In the genomic region with DNA sequence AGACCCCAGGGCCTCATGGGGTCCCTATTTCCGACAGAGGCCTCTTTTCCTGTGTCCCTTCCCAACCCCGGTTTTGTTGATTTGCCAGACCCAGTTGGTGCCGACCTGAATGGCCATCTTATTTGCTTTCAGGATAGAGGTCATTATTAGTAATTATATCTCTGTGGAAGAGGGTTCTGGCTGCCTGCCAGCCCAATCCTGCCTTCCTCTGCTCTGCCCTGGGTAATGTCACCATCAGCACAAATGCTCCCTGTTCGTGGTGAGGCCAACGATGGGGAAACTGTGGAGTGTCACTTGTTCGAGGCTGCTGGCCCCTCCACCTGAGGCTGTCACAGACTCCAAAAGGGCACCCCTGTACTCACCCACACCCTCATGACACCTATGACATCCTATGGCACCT, we compare ENCODE assay signal across 12 mouse cellular contexts.
DNase-seq lines count a peak whose midpoint lies in the region; ATAC-seq and TF ChIP-seq lines count a peak whose summit lies in the region.
"Had no signal": no experiment of that assay in that cellular context is flagged by ENCODE, and none has a peak within 500 bp of the region (broad histone marks: within the 10 kb centered on the region; RNA-seq: fewer than 3 reads in every experiment).

No protein-coding gene starts in this region.

- 0 out of 2 replicates have a peak overlapping the region, but pooled peaks have one; percentile 8 for H3K27ac ChIP-seq in forebrain, embryonic 12.5 days
- H3K27ac ChIP-seq in forebrain, embryonic 16.5 days (ENCODE audit: low read length) = no peak overlapping the region
- H3K27ac ChIP-seq in midbrain, embryonic 13.5 days = peak overlapping the region; percentile 54; the same call in 1 of the 2 replicates
- no peak overlapping the region for H3K27ac ChIP-seq in midbrain, embryonic 11.5 days (ENCODE audit: low read depth, low read length)
- no peak overlapping the region for H3K27ac ChIP-seq in liver, postnatal 0 days (ENCODE audit: low read depth)
- H3K27ac ChIP-seq: embryonic facial prominence, embryonic 13.5 days had no signal

- no peak for ATAC-seq in forebrain, embryonic 12.5 days (ENCODE audit: low FRiP score)
- ATAC-seq in forebrain, embryonic 16.5 days = no peak
- ATAC-seq in midbrain, embryonic 13.5 days = no peak
- no peak for ATAC-seq in midbrain, embryonic 11.5 days (ENCODE audit: low FRiP score)
- ATAC-seq in liver, postnatal 0 days = peak; percentile 29; the same call in 1 of the 2 replicates

- no peak overlapping the region for H3K4me3 ChIP-seq in forebrain, embryonic 12.5 days (replicated peaks)
- no peak overlapping the region for H3K4me3 ChIP-seq in forebrain, embryonic 16.5 days (replicated peaks; ENCODE audit: low read length)
- H3K4me3 ChIP-seq in midbrain, embryonic 13.5 days (replicated peaks) = no peak overlapping the region
- no peak overlapping the region for H3K4me3 ChIP-seq in midbrain, embryonic 11.5 days (ENCODE audit: low read depth, low read length)
- H3K4me3 ChIP-seq in liver, postnatal 0 days (ENCODE audit: low read depth, low read length) = no peak overlapping the region
- H3K4me3 ChIP-seq: embryonic facial prominence, embryonic 13.5 days had no signal

- no peak for DNase-seq in midbrain, embryonic 11.5 days (ENCODE audit: low spot score, missing footprints)
- DNase-seq in cerebellum, postnatal 36 days = peak; percentile 57 to 64
- peak; percentile 41 for DNase-seq in liver, postnatal 0 days
- no peak for DNase-seq in thymus, postnatal 0 days (ENCODE audit: low spot score)
- DNase-seq in urinary bladder, postnatal 10 days (ENCODE audit: low spot score) = no peak
- DNase-seq: B cell, adult 2 months; lung, postnatal 14 days; thymus, postnatal 4 days had no signal

- H3K4me1 ChIP-seq in forebrain, embryonic 12.5 days = peaks cover 29% of the 10 kb centered on the region
- H3K4me1 ChIP-seq in forebrain, embryonic 16.5 days (replicated peaks; ENCODE audit: control insufficient read depth, insufficient read depth, low read length) = peaks cover 20% of the 10 kb centered on the region
- H3K4me1 ChIP-seq in midbrain, embryonic 13.5 days (replicated peaks) = peaks cover 38% of the 10 kb centered on the region
- H3K4me1 ChIP-seq in midbrain, embryonic 11.5 days (ENCODE audit: control insufficient read depth, insufficient read depth, low read length) = peaks cover 4% of the 10 kb centered on the region
- H3K4me1 ChIP-seq in liver, postnatal 0 days (ENCODE audit: insufficient read depth) = peaks cover 11% of the 10 kb centered on the region

- 38% methylated on average over 6 of the region's 6 CpGs for WGBS in forebrain, embryonic 12.5 days
- WGBS in forebrain, embryonic 16.5 days = 6% methylated on average over 6 of the region's 6 CpGs
- 46% methylated on average over 6 of the region's 6 CpGs for WGBS in midbrain, embryonic 13.5 days
- WGBS in midbrain, embryonic 11.5 days = 58% methylated on average over 6 of the region's 6 CpGs
- WGBS in liver, postnatal 0 days (ENCODE audit: insufficient replicate concordance) = 30% methylated on average over 6 of the region's 6 CpGs

- no peak overlapping the region for H3K4me2 ChIP-seq in forebrain, embryonic 12.5 days
- H3K4me2 ChIP-seq in forebrain, embryonic 16.5 days (ENCODE audit: low read length) = no peak overlapping the region
- no peak overlapping the region for H3K4me2 ChIP-seq in midbrain, embryonic 13.5 days (replicated peaks)
- H3K4me2 ChIP-seq in midbrain, embryonic 11.5 days = no peak overlapping the region
- H3K4me2 ChIP-seq in liver, postnatal 0 days (ENCODE audit: low read depth, low read length) = no peak overlapping the region
- H3K4me2 ChIP-seq: embryonic facial prominence, embryonic 13.5 days had no signal

- H3K27me3 ChIP-seq in forebrain, embryonic 12.5 days = no peaks in the 10 kb centered on the region
- no peaks in the 10 kb centered on the region for H3K27me3 ChIP-seq in forebrain, embryonic 16.5 days (replicated peaks; ENCODE audit: control insufficient read depth, insufficient read depth, low read length)
- no peaks in the 10 kb centered on the region for H3K27me3 ChIP-seq in midbrain, embryonic 13.5 days
- H3K27me3 ChIP-seq in midbrain, embryonic 11.5 days (ENCODE audit: control insufficient read depth, insufficient read depth, low read length) = no peaks in the 10 kb centered on the region
- H3K27me3 ChIP-seq in liver, postnatal 0 days (ENCODE audit: insufficient read depth, low read length) = no peaks in the 10 kb centered on the region
- H3K27me3 ChIP-seq: embryonic facial prominence, embryonic 13.5 days had no signal

- no peak for TF ChIP-seq CTCF in liver, postnatal 0 days (IDR thresholded peaks at IDR 0.05; ENCODE audit: low read depth)

- no peaks in the 10 kb centered on the region for H3K9me3 ChIP-seq in forebrain, embryonic 12.5 days
- no peaks in the 10 kb centered on the region for H3K9me3 ChIP-seq in forebrain, embryonic 16.5 days (ENCODE audit: control insufficient read depth, low read length)
- H3K9me3 ChIP-seq in midbrain, embryonic 13.5 days = no peaks in the 10 kb centered on the region
- H3K9me3 ChIP-seq in midbrain, embryonic 11.5 days (ENCODE audit: control insufficient read depth, low read length) = no peaks in the 10 kb centered on the region
- no peaks in the 10 kb centered on the region for H3K9me3 ChIP-seq in liver, postnatal 0 days (ENCODE audit: low read length)
- H3K9me3 ChIP-seq: embryonic facial prominence, embryonic 13.5 days had no signal

- no peaks in the 10 kb centered on the region for H3K36me3 ChIP-seq in forebrain, embryonic 12.5 days (replicated peaks)
- H3K36me3 ChIP-seq in forebrain, embryonic 16.5 days (ENCODE audit: control insufficient read depth, insufficient read depth) = no peaks in the 10 kb centered on the region
- no peaks in the 10 kb centered on the region for H3K36me3 ChIP-seq in midbrain, embryonic 13.5 days
- H3K36me3 ChIP-seq in midbrain, embryonic 11.5 days (ENCODE audit: control insufficient read depth, insufficient read depth, low read length) = no peaks in the 10 kb centered on the region
- no peaks in the 10 kb centered on the region for H3K36me3 ChIP-seq in liver, postnatal 0 days (replicated peaks; ENCODE audit: insufficient read depth, low read length)
- H3K36me3 ChIP-seq: embryonic facial prominence, embryonic 13.5 days had no signal

- TF ChIP-seq EP300 in liver, postnatal 0 days (IDR thresholded peaks at IDR 0.05; ENCODE audit: low read depth) = no peak

- no peak overlapping the region for H3K9ac ChIP-seq in forebrain, embryonic 12.5 days
- no peak overlapping the region for H3K9ac ChIP-seq in forebrain, embryonic 16.5 days (replicated peaks; ENCODE audit: low read depth, low read length)
- no peak overlapping the region for H3K9ac ChIP-seq in midbrain, embryonic 13.5 days (replicated peaks)
- H3K9ac ChIP-seq in midbrain, embryonic 11.5 days (ENCODE audit: low read length) = no peak overlapping the region
- H3K9ac ChIP-seq in liver, postnatal 0 days (replicated peaks) = no peak overlapping the region
- H3K9ac ChIP-seq: embryonic facial prominence, embryonic 13.5 days had no signal

Comparison
In these comparisons a context has a peak if more than half of its experiments do, and no peak if none do; other contexts are left out.
1. H3K27ac ChIP-seq: peak in forebrain, embryonic 12.5 days (single experiment) and midbrain, embryonic 13.5 days (single experiment); none in forebrain, embryonic 16.5 days (single experiment), midbrain, embryonic 11.5 days (single experiment) and liver, postnatal 0 days (single experiment).
2. DNase-seq: peak in cerebellum, postnatal 36 days (2 of 2) and liver, postnatal 0 days (single experiment); none in midbrain, embryonic 11.5 days (single experiment), thymus, postnatal 0 days (single experiment) and urinary bladder, postnatal 10 days (single experiment).